Mouse (Mus musculus) lung, embryonic 16.5 days (tissue): ENCODE measurements around the gene Lbr. TPM values are rescaled to one million over a fixed set of nuclear protein-coding genes. Genes with fewer than 3 reads are reported as not detected.
A peak's percentile ranks its signal among the peaks of the same experiment; 100 is the strongest.

ENCODE experiments used
- ATAC-seq: fragments of 200-750 bp; cut with Nextera tagmentation; 2 replicates; pipeline ENCODE4 v1.8.0; 2017; ENCODE audit warnings: low read depth, mild to moderate bottlenecking, moderate library complexity
- H3K27ac ChIP-seq: fragments of 300-500 bp; sonication (generic); 2 replicates; pipeline ENCODE4 v1.5.1; 2014; ENCODE audit warnings: mild to moderate bottlenecking, control low read depth, low read length
- H3K27me3 ChIP-seq: fragments of 300-500 bp; sonication (generic); 2 replicates; pipeline ENCODE4 v1.6.1; 2014; ENCODE audit warnings: low read depth, low read length, mixed read lengths; ENCODE audit not compliant: control insufficient read depth, insufficient read depth
- H3K36me3 ChIP-seq: fragments of 300-500 bp; sonication (generic); 2 replicates; pipeline ENCODE4 v1.6.1; 2014; ENCODE audit warnings: low read length; ENCODE audit not compliant: control insufficient read depth, insufficient read depth
- H3K4me1 ChIP-seq: fragments of 300-500 bp; sonication (generic); replicated peaks from 2 replicates; pipeline ENCODE4 v1.6.1; 2014; ENCODE audit warnings: low read length, mixed read lengths; ENCODE audit not compliant: control insufficient read depth, insufficient read depth
- H3K4me2 ChIP-seq: fragments of 300-500 bp; sonication (generic); 2 replicates; pipeline ENCODE4 v1.6.1; 2014; ENCODE audit warnings: low read depth, low read length, control low read depth
- H3K4me3 ChIP-seq: fragments of 300-500 bp; sonication (generic); 2 replicates; pipeline ENCODE4 v1.5.1; 2014; ENCODE audit warnings: mild to moderate bottlenecking, low read length, control low read depth
- H3K9ac ChIP-seq: fragments of 300-500 bp; sonication (generic); 2 replicates; pipeline ENCODE4 v1.6.1; 2014; ENCODE audit warnings: low read length, control low read depth
- H3K9me3 ChIP-seq: fragments of 300-500 bp; sonication (generic); 2 replicates; pipeline ENCODE4 v1.6.1; 2016; ENCODE audit warnings: low read length; ENCODE audit not compliant: control insufficient read depth
- WGBS: fragments of 180-500 bp; shearing (Covaris S2); extraction: QIAGEN DNeasy Blood & Tissue Kit; methylation state at CpG from one replicate; pipeline ENCODE4 v1.1.7; 2014; 5-methylcytosine and 5-hydroxymethylcytosine counted together
- polyA plus RNA-seq: library from polyadenylated mRNA; unstranded; fragments of >200 nt; fragmentation: Nextera tagmentation; extraction: Ambion mirVana; gene quantifications from 2 replicates; pipeline ENCODE4 v1.2.1, GENCODE M21; 2015

Gene Lbr
- polyA plus RNA-seq, 1 experiment from 2014 or later: 139 TPM

- H3K27me3 ChIP-seq: no peaks in the 10 kb centered on the region
- WGBS: 81% methylated on average over 2 of the region's 2 CpGs
Observed at GRCm38 (mm10) chr1:181856329-181856728, 13.5 kb upstream of the Lbr start.

GRCm38 (mm10) chr1:181854829-181855228 is 12.0 kb upstream of the Lbr start:
- no peak overlapping the region for H3K9ac ChIP-seq
- H3K9me3 ChIP-seq: no peaks in the 10 kb centered on the region
- H3K27me3 ChIP-seq: no peaks in the 10 kb centered on the region
- peaks cover 17% of the 10 kb centered on the region for H3K4me1 ChIP-seq
- no peak overlapping the region for H3K4me2 ChIP-seq
- no peak for ATAC-seq
- H3K36me3 ChIP-seq: no peaks in the 10 kb centered on the region
- 94% methylated on average over 2 of the region's 2 CpGs for WGBS
- H3K4me3 ChIP-seq: no peak overlapping the region
- H3K27ac ChIP-seq: no peak overlapping the region

More at GRCm38 (mm10) chr1:181856329-181856728, 13.5 kb upstream of the Lbr start:
- Histone ChIP-seq H3K4me2 (no peak overlapping the region), H3K36me3 (no peaks in the 10 kb centered on the region), H3K9me3 (no peaks in the 10 kb centered on the region), H3K27ac (no peak overlapping the region), H3K9ac (no peak overlapping the region), H3K4me3 (no peak overlapping the region), H3K4me1 (peaks cover 21% of the 10 kb centered on the region)
- no peak for ATAC-seq

- no peaks in the 10 kb centered on the region for H3K27me3 ChIP-seq
- peak overlapping the region; percentile 50 for H3K9ac ChIP-seq
- H3K4me1 ChIP-seq: peaks cover 17% of the 10 kb centered on the region
- peak overlapping the region; percentile 33 for H3K4me3 ChIP-seq
- H3K36me3 ChIP-seq: no peaks in the 10 kb centered on the region
- no peaks in the 10 kb centered on the region for H3K9me3 ChIP-seq
- ATAC-seq: peak; percentile 83
- peak overlapping the region; percentile 78 for H3K27ac ChIP-seq
- H3K4me2 ChIP-seq: peak overlapping the region; percentile 60
- WGBS: 8% methylated on average over 20 of the region's 21 CpGs
Observed at GRCm38 (mm10) chr1:181853081-181853736, 10.4 kb upstream of the Lbr start.

- H3K27me3 ChIP-seq: no peaks in the 10 kb centered on the region
- peak; percentile 46 for ATAC-seq
- WGBS: 30% methylated on average over 13 of the region's 13 CpGs
- H3K9ac ChIP-seq: peak overlapping the region; percentile 50
- H3K36me3 ChIP-seq: no peaks in the 10 kb centered on the region
- no peaks in the 10 kb centered on the region for H3K9me3 ChIP-seq
- H3K27ac ChIP-seq: peak overlapping the region; percentile 78
- H3K4me2 ChIP-seq: peak overlapping the region; percentile 60
- H3K4me3 ChIP-seq: peak overlapping the region; percentile 33
- peaks cover 17% of the 10 kb centered on the region for H3K4me1 ChIP-seq
Observed at GRCm38 (mm10) chr1:181852466-181852865, 9.6 kb upstream of the Lbr start.

GRCm38 (mm10) chr1:181851521-181852310 is 8.9 kb upstream of the Lbr start:
- WGBS: 57% methylated on average over 12 of the region's 12 CpGs
- no peak for ATAC-seq

GRCm38 (mm10) chr1:181850441-181850840 is 7.6 kb upstream of the Lbr start:
- Histone ChIP-seq H3K9me3 (no peaks in the 10 kb centered on the region), H3K36me3 (no peaks in the 10 kb centered on the region), H3K9ac (no peak overlapping the region), H3K4me1 (peaks cover 17% of the 10 kb centered on the region), H3K4me3 (no peak overlapping the region), H3K4me2 (no peak overlapping the region), H3K27me3 (no peaks in the 10 kb centered on the region), H3K27ac (no peak overlapping the region)
- no peak for ATAC-seq
- 74% methylated on average over 4 of the region's 4 CpGs for WGBS

More at GRCm38 (mm10) chr1:181851521-181852310, 8.9 kb upstream of the Lbr start:
- no peak overlapping the region; the same call in 1 of the 2 replicates for H3K9ac ChIP-seq
- no peaks in the 10 kb centered on the region for H3K36me3 ChIP-seq
- H3K9me3 ChIP-seq: no peaks in the 10 kb centered on the region
- H3K4me1 ChIP-seq: peaks cover 17% of the 10 kb centered on the region
- peak overlapping the region; percentile 29; the same call in 1 of the 2 replicates for H3K27ac ChIP-seq
- H3K4me3 ChIP-seq: no peak overlapping the region
- H3K27me3 ChIP-seq: no peaks in the 10 kb centered on the region
- H3K4me2 ChIP-seq: no peak overlapping the region

GRCm38 (mm10) chr1:181848210-181848609 is 5.4 kb upstream of the Lbr start:
- H3K9ac ChIP-seq: no peak overlapping the region
- H3K27me3 ChIP-seq: no peaks in the 10 kb centered on the region
- no peak overlapping the region for H3K4me2 ChIP-seq
- H3K4me3 ChIP-seq: no peak overlapping the region
- WGBS: 38% methylated on average over 1 of the region's 1 CpGs
- peaks cover 16% of the 10 kb centered on the region for H3K4me1 ChIP-seq
- 0 out of 2 replicates have a peak overlapping the region, but pooled peaks have one; percentile 16 for H3K27ac ChIP-seq
- H3K9me3 ChIP-seq: no peaks in the 10 kb centered on the region
- no peaks in the 10 kb centered on the region for H3K36me3 ChIP-seq
- peak; percentile 52; the same call in 1 of the 2 replicates for ATAC-seq

- H3K36me3 ChIP-seq: no peaks in the 10 kb centered on the region
- 91% methylated on average over 3 of the region's 3 CpGs for WGBS
- no peak overlapping the region for H3K4me2 ChIP-seq
- no peak overlapping the region for H3K27ac ChIP-seq
- no peaks in the 10 kb centered on the region for H3K27me3 ChIP-seq
- ATAC-seq: no peak
- no peak overlapping the region for H3K4me3 ChIP-seq
- H3K9me3 ChIP-seq: no peaks in the 10 kb centered on the region
- no peak overlapping the region for H3K9ac ChIP-seq
- peaks cover 14% of the 10 kb centered on the region for H3K4me1 ChIP-seq
Observed at GRCm38 (mm10) chr1:181847396-181847795, 4.5 kb upstream of the Lbr start.

GRCm38 (mm10) chr1:181845767-181846166 is 2.9 kb upstream of the Lbr start:
- Histone ChIP-seq H3K36me3 (no peaks in the 10 kb centered on the region), H3K9me3 (no peaks in the 10 kb centered on the region), H3K27me3 (no peaks in the 10 kb centered on the region), H3K4me3 (no peak overlapping the region), H3K4me2 (no peak overlapping the region), H3K27ac (no peak overlapping the region), H3K9ac (no peak overlapping the region), H3K4me1 (peaks cover 9% of the 10 kb centered on the region)
- ATAC-seq: no peak
- WGBS: 86% methylated on average over 3 of the region's 3 CpGs
